Mouse (Mus musculus) thymus, postnatal 0 days (tissue): ENCODE data around the gene Bcas3. TPM values are rescaled to one million over a fixed set of nuclear protein-coding genes. Genes with fewer than 3 reads are reported as not detected.

ENCODE experiments used
- DNase-seq: peaks from one replicate; pipeline ENCODE4 v3.0.0-alpha.2; 2015; ENCODE audit warnings: low spot score
- polyA plus RNA-seq: library from polyadenylated mRNA; unstranded; fragments of >200 nt; fragmentation: Nextera tagmentation; extraction: Ambion mirVana; gene quantifications from 2 replicates; pipeline ENCODE4 v1.2.1, GENCODE M21; 2015

The Bcas3 gene
- polyA plus RNA-seq, 1 experiment from 2014 or later, result 22.6 TPM

- DNase-seq, result no peak
Observed at GRCm38 (mm10) chr11:85657471-85657870, 304.5 kb downstream of the Bcas3 start.

GRCm38 (mm10) chr11:85660304-85660703 is 307.3 kb downstream of the Bcas3 start:
- DNase-seq, result no peak

GRCm38 (mm10) chr11:85667176-85667575 is 314.2 kb downstream of the Bcas3 start:
- no peak for DNase-seq

- no peak for DNase-seq
Observed at GRCm38 (mm10) chr11:85667741-85668140, 314.8 kb downstream of the Bcas3 start.

- no peak for DNase-seq
Observed at GRCm38 (mm10) chr11:85672881-85673475, 320.0 kb downstream of the Bcas3 start.

GRCm38 (mm10) chr11:85675244-85675643 is 322.3 kb downstream of the Bcas3 start:
- DNase-seq, result no peak

GRCm38 (mm10) chr11:85676357-85677004 is 323.5 kb downstream of the Bcas3 start:
- DNase-seq, result no peak

GRCm38 (mm10) chr11:85678666-85679065 is 325.7 kb downstream of the Bcas3 start:
- no peak for DNase-seq

GRCm38 (mm10) chr11:85681580-85682419 is 328.8 kb downstream of the Bcas3 start:
- DNase-seq, result no peak

- no peak for DNase-seq
Observed at GRCm38 (mm10) chr11:85684981-85685380, 332.0 kb downstream of the Bcas3 start.

- DNase-seq, result no peak
Observed at GRCm38 (mm10) chr11:85687816-85688439, 335.0 kb downstream of the Bcas3 start.

GRCm38 (mm10) chr11:85688440-85688838 is 335.5 kb downstream of the Bcas3 start:
- no peak for DNase-seq

- no peak for DNase-seq
Observed at GRCm38 (mm10) chr11:85689226-85689625, 336.3 kb downstream of the Bcas3 start.

- no peak for DNase-seq
Observed at GRCm38 (mm10) chr11:85691285-85691684, 338.3 kb downstream of the Bcas3 start.

GRCm38 (mm10) chr11:85695614-85696263 is 342.8 kb downstream of the Bcas3 start:
- no peak for DNase-seq

- DNase-seq, result no peak
Observed at GRCm38 (mm10) chr11:85696491-85697398, 343.8 kb downstream of the Bcas3 start.

GRCm38 (mm10) chr11:85697468-85697867 is 344.5 kb downstream of the Bcas3 start:
- DNase-seq, result no peak

- DNase-seq, result no peak
Observed at GRCm38 (mm10) chr11:85698242-85698641, 345.3 kb downstream of the Bcas3 start.

- DNase-seq, result no peak
Observed at GRCm38 (mm10) chr11:85704062-85704748, 351.2 kb downstream of the Bcas3 start.

GRCm38 (mm10) chr11:85706630-85707029 is 353.7 kb downstream of the Bcas3 start:
- DNase-seq, result no peak
